Mouse (Mus musculus) liver, adult (tissue): Measurements from ENCODE around the gene Ccdc13.

ENCODE experiments used
- GATA4 ChIP-seq: IDR thresholded peaks from 2 replicates; pipeline ENCODE4 v1.6.1; 2014; ENCODE audit warnings: mild to moderate bottlenecking, low read length; ENCODE audit not compliant: insufficient replicate concordance

Gene Ccdc13

GRCm38 (mm10) chr9:121838829-121839621 is at the start of gene Ccdc13:
Gene Ccdc13, minus strand, starts transcription at chr9:121839461.
- no peak for TF ChIP-seq GATA4

GRCm38 (mm10) chr9:121882015-121882457 is 42.8 kb upstream of the Ccdc13 start:
- TF ChIP-seq GATA4: peak; percentile 50; the same call in 1 of the 2 replicates

- TF ChIP-seq GATA4: no peak
Measured at GRCm38 (mm10) chr9:121881301-121881700, 42.0 kb upstream of the Ccdc13 start.

- TF ChIP-seq GATA4: no peak
Measured at GRCm38 (mm10) chr9:121880840-121881239, 41.6 kb upstream of the Ccdc13 start.

GRCm38 (mm10) chr9:121877052-121877740 is 37.9 kb upstream of the Ccdc13 start:
- TF ChIP-seq GATA4: no peak

GRCm38 (mm10) chr9:121873578-121873977 is 34.3 kb upstream of the Ccdc13 start:
- TF ChIP-seq GATA4: no peak

- no peak for TF ChIP-seq GATA4
Measured at GRCm38 (mm10) chr9:121872062-121872683, 32.9 kb upstream of the Ccdc13 start.

- no peak for TF ChIP-seq GATA4
Measured at GRCm38 (mm10) chr9:121869973-121870515, 30.8 kb upstream of the Ccdc13 start.

- no peak for TF ChIP-seq GATA4
Measured at GRCm38 (mm10) chr9:121869432-121869831, 30.2 kb upstream of the Ccdc13 start.

- no peak for TF ChIP-seq GATA4
Measured at GRCm38 (mm10) chr9:121868236-121868635, 29.0 kb upstream of the Ccdc13 start.

GRCm38 (mm10) chr9:121867632-121868031 is 28.4 kb upstream of the Ccdc13 start:
- TF ChIP-seq GATA4: no peak

GRCm38 (mm10) chr9:121865425-121866008 is 26.3 kb upstream of the Ccdc13 start:
- TF ChIP-seq GATA4: no peak

GRCm38 (mm10) chr9:121864837-121865236 is 25.6 kb upstream of the Ccdc13 start:
- no peak for TF ChIP-seq GATA4

- no peak for TF ChIP-seq GATA4
Measured at GRCm38 (mm10) chr9:121860921-121861320, 21.7 kb upstream of the Ccdc13 start.

GRCm38 (mm10) chr9:121859345-121859744 is 20.1 kb upstream of the Ccdc13 start:
- TF ChIP-seq GATA4: no peak
